Mouse (Mus musculus): ENCODE measurements at regions not wholly inside any gene's neighbourhood (a gene's known extent, or its start where the extent isn't known, plus 50 kb on each side); places are given as distances from the start of the nearest gene placed in this dataset.

DNA sequence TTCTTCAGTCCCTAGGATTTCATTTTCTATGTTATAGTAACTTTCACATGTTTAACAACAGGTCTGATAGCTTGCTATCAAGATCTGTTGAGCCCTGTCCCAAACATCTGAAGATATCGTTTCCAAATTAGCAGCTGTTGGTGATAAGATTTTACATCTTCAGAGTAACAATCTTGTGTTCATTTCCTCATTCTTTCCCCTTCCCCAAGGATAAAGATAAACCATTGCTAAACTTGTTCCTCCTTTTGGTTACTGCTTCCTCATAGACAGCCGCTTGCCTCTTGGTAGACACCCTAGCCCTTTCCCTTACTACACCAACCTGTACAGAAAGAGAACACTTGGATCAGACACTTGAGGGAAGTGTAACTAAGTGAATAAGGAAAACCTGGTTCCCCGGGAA lies 58.6 kb downstream of the Kcnrg start:
- no peak for DNase-seq (ENCODE audit: inconsistent ontology term)

- DNase-seq (ENCODE audit: inconsistent ontology term) = no peak
Observed at GRCm38 (mm10) chr14:61673184-61673583, 65.9 kb downstream of the Kcnrg start.

GRCm38 (mm10) chr14:61678107-61678506 lies 70.8 kb downstream of the Kcnrg start:
- no peak for DNase-seq (ENCODE audit: inconsistent ontology term)

DNA sequence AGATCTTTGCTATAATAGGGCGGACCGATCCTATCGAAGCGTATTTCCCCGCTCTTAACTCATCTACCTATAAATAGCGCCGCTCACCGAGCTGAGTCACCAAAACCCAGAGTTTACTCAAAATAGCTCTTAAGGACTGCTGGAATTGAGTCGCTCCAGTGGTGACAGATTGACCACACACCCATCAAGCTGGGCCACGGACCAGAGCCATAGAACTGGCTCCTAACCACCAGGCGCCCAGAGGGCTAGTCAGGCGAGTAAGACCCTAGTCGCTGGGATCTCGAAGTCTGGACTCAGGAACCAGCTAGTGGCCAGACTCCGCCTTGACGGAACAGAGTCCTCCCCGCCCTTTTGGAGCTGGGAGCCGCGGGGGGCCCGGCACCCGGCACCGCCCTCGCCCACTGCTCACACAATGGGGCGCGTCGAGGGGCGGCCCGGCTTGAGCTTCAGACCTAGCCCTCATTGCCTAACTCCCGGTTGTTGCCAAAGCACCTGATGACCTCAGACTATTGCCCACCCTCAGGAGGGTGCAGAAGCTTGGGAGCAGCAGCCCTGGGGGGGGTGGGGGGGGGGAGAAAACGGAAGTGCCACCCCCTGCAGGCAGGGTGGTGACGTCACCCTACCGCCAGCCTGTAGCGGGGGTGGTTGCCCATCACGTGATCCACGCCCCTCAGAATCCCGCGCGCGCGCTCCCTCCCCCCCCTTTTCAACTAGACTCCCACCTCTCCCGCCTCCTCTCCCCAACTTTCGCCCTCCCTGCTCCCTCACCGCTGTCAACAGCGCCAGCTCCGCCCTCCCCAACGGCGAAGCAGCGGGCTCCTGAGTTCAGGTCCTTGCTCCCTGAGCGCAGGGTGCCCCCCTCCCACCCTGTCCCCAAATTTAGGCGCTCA lies 73.8 kb downstream of the Kcnrg start:
- peak; percentile 96 for DNase-seq (ENCODE audit: inconsistent ontology term)

DNA sequence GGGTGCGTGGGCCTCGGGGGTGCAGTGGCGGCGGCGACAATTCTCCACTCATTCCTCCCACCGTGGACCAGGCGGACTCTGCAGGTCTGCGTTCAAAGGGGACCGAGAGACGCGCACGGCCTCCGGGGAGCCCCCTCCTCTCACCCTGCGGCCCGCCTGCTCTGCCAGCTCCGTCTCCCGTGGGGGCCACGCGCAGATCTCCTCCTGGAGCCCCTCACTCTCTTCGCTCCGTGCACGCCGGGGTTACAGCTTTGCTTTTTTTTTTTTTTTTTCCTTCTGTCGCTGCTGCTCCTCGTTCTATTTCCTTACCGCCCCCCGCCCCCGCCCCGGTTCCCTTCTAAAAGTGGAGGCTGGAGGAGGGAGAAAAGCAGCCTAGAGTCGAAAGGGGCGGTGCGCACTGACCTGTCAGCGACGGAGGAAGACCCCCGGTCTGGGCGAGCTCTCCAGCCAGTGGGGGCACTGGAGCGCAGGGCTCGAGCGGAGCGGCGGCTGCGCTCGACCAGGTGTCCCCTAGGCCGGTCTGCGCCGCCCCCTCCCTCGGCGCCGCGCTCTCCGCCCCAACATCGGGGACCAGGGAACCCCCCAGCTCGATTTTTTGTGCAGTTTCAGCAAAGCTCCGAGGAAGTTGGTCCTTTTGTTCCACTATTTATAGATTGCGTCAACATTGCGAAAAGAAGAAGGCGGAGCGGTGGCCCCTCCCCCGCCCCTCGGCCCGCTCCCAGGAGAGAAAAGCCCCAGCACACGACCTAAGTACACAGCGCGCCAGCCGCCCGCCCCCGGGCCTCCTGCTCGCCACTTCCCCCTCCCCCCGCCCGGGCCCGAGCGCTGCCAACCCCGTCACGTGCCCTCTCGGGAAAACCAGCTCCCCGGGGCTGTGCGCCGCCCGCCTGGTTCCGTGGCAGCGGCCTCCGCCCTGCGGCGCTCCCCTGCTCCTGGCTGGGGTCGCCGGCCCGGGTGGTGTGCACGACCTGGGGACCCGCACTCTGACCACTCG lies 74.7 kb downstream of the Kcnrg start:
- peak; percentile 96 for DNase-seq (ENCODE audit: inconsistent ontology term)

- DNase-seq (ENCODE audit: inconsistent ontology term) = peak; percentile 81
Observed at GRCm38 (mm10) chr14:61682721-61683355, 75.6 kb downstream of the Kcnrg start.

DNA sequence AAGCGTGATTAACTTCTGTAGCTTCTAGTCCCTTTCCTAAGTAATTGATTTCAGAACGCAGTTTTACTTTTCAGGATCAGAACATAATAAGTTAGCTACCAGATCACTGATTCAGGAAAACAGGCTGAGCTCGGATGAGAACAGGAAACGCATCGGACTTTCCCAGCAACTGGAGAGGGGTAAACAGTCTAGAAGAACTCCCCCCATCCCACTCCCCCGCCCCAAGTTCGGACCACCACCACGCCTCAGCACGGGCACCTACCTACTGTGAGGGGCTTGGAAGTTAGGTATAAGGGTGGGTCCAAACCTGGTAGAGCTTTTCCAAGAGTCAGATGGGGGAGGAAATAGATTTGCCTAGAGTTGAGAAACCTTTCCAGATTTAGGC lies 76.1 kb downstream of the Kcnrg start:
- no peak for DNase-seq (ENCODE audit: inconsistent ontology term)

GRCm38 (mm10) chr14:61683791-61684411 lies 76.6 kb downstream of the Kcnrg start:
- peak; percentile 21 for DNase-seq (ENCODE audit: inconsistent ontology term)

- DNase-seq (ENCODE audit: inconsistent ontology term) = no peak
Observed at GRCm38 (mm10) chr14:61684473-61685230, 77.4 kb downstream of the Kcnrg start.

GRCm38 (mm10) chr14:61685231-61685800 lies 78.1 kb downstream of the Kcnrg start:
- DNase-seq (ENCODE audit: inconsistent ontology term) = no peak

- no peak for DNase-seq (ENCODE audit: inconsistent ontology term)
Observed at GRCm38 (mm10) chr14:61686101-61686691, 78.9 kb downstream of the Kcnrg start.

DNA sequence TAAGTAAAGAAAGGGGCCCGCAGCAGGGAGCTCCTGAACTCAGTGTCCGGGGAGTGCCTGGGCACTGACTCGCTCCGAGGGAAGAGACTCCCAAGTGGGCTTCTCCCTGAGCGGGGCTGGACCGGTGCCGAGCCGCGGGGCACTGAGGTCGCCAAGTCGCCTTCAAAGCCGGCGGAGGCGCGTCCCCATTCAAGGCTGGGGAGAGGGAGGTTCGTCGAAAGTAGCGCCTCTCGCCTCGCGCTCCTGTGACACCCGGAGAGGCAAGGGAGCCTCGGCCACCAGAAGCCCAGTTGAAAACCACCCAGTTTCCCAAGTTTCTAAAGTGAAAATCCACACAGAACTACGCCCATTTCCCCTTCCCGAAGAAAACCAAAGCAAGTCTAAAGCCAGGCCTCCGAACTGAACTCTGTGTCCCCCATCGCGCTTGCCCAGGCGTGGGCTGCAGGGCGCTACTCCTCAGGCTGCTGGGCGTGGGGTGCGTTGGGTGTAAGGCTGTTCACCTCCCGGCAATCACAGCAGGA lies 79.6 kb downstream of the Kcnrg start:
- peak; percentile 47 for DNase-seq (ENCODE audit: inconsistent ontology term)

DNA sequence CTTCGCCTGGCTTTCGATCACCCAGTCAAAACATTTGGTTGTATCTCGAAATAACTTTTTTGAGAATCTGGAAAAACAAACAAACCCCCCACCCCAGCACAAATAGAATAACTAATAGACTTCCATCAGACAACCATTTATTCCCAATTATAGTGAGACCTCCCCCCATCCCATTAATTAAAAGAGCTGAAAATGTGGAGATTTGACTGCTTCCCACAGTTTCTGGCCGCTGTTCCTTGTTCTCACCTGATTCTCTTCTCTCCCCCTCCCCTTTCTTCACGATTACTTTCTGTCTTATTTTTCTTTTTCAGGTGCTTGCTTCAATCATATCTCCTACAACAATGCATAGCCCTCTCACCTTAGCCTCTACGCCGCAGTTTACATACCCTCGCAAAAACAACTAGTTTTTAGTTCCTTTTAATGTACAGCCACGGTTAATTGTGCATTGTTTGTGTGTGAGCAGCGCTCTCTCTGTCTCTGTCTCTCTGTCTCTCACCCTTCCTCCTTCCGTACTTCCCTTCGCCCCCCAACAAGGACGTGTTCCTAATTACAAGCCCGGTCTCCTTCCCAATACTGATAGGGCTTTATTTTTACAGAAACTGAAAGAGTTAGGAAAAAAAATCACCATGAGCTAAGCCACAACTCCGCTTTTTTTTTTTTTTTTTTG lies 80.2 kb downstream of the Kcnrg start:
- DNase-seq (ENCODE audit: inconsistent ontology term) = no peak

DNA sequence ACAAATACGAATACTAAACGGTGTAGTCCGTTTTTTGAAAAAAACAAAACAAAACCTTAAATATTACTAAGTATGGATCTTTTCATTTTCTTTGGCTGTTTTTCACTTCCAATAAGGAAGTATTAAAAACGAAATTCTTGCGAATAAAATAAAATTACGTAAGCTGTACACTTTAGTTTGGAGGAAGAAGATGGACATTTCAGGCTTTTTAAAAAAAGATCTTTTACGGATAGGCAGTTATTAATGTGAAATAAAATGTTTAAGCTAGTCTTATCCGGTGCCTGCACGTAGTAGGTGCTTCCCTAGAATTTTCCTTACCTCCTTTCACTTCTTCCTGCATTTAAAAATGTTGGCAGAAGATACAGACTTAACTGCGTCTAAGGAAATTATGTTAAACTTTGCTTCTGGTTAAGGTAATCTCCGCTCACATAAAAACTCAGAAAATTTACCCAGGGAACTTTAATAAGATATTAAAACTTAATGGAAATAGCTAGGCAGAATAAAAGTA lies 80.8 kb downstream of the Kcnrg start:
- DNase-seq (ENCODE audit: inconsistent ontology term) = peak; percentile 45

DNA sequence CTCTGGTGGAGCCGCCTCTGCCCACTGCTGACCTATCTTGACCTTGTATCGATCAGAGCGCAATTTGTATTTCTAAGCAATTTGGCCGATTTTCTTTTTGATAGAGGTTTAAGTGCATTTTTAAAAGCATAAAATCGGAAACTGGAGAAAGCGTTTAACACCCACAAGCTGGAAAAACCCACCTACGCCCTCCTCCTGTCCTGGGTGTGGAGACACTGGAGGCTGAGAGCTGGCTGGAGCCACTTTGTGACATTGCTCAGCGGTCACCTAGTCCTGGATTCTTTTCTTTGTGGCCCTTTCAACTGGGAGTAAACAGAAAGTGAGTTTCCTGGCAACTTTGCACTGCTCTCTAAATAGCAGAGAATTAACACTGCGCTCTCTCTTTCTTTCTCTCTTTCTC lies 81.4 kb downstream of the Kcnrg start:
- peak; percentile 27 for DNase-seq (ENCODE audit: inconsistent ontology term)

GRCm38 (mm10) chr14:61689281-61689680 lies 82.0 kb downstream of the Kcnrg start:
- no peak for DNase-seq (ENCODE audit: inconsistent ontology term)

DNA sequence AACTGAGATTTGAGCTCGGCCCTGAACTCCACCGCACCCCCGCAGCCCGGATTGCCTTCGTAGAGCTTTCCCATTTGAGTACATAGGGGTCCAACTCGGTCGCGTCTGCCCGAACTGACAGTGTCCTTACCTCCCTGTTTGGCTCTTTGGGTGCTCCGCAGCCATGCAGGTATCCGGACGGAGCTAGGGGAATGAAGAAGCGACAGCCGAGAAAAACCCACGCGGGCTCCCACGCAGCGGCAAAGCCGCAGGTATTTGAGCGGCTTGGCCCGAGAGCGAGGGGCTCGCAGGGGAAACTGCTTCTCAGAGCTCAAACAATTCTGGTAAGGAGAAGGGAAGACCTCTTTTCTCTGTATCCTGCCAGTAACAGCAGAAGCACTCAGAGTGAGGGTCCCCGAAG lies 82.5 kb downstream of the Kcnrg start:
- no peak for DNase-seq (ENCODE audit: inconsistent ontology term)

DNA sequence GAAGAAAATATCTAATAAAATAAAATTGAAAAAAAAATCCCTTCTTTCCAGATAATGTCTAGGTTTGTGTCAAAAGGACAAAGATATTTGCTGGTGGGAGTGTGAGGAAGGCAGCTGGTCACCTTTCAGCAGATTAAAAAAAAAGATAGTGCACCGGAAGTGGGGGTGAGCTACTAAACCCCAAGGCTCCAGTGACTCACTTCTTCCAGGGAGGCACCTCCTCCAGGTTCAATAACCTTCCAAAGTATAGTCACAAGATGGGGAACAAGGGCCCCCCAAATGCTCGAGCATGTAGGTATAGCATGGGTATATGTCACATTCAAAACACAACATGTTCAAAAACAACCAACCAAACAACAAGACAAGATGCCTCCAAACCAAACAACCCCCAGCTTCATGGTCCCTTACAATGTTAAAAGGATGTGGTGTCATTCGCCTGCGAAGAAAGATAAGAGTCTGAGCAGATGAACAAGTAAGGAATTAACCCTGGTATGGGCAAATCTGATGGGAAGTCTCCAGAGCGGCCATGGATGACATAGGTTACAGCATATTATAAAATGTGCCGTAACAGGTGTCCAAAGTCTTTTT lies 84.6 kb downstream of the Kcnrg start:
- no peak for DNase-seq (ENCODE audit: inconsistent ontology term)

DNA sequence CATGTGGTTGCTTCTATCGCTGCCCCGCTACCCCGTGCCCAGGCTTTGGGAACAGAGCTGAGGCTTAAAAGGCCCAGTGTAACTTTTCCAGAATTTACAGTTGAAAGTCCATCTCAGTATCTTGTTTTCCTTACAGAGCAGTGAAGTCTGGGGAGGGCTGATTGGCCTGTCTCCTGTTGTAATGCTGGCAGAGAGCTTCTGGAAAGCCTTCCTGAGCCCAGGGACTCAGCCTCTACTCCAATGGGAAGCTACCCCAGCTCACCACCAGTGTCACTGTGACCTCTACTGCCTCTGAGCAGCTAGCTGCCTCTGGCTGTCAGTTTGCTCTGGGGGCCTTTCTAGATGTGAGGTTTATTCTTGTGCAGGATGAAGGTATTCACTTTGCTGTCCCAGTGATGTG lies 87.5 kb downstream of the Kcnrg start:
- no peak for DNase-seq (ENCODE audit: inconsistent ontology term)

Measured in Muller cell, postnatal 12 days (primary cell).